Mouse (Mus musculus) MEL (cell line): ENCODE measurements at regions not wholly inside any gene's neighbourhood (a gene's known extent, or its start where the extent isn't known, plus 50 kb on each side); places are given as distances from the start of the nearest gene placed in this dataset.

Source experiments
- DNase-seq: peaks from one replicate; pipeline ENCODE4 v3.0.0; 2011; ENCODE audit warnings: low read depth, low spot score
- H3K27ac ChIP-seq: 2 replicates; pipeline ENCODE4 v1.5.1; 2012; ENCODE audit warnings: low read depth, mild to moderate bottlenecking, control low read depth, low read length, moderate library complexity; ENCODE audit not compliant: control insufficient read depth
- H3K27me3 ChIP-seq, 2 experiments: fragments of 150-350 bp in 1 of 2; sonication (generic) in 1 of 2; 2 replicates each; pipeline ENCODE4 v1.6.1; 2012; ENCODE audit warnings: low read length in 2 of 2, mild to moderate bottlenecking in 2 of 2, improper control_type of control experiment in 1 of 2, moderate library complexity in 1 of 2; ENCODE audit not compliant: insufficient read depth in 2 of 2, control insufficient read depth in 1 of 2
- H3K36me3 ChIP-seq, 2 experiments: 2 replicates each; pipeline ENCODE4 v1.6.1; 2012 to 2014; ENCODE audit warnings: low read length in 2 of 2, improper control_type of control experiment in 1 of 2, inconsistent platforms in 1 of 2, mild to moderate bottlenecking in 1 of 2; ENCODE audit not compliant: insufficient read depth in 2 of 2, control insufficient read depth in 1 of 2
- H3K4me1 ChIP-seq, 2 experiments: fragments of 150-350 bp in 1 of 2; sonication (generic) in 1 of 2; 2 replicates each; pipeline ENCODE4 v1.6.1; 2012; ENCODE audit warnings: low read length in 2 of 2, improper control_type of control experiment in 1 of 2, mild to moderate bottlenecking in 1 of 2; ENCODE audit not compliant: insufficient read depth in 2 of 2, control insufficient read depth in 1 of 2
- H3K4me3 ChIP-seq, 2 experiments: fragments of 150-350 bp in 1 of 2; sonication (generic) in 1 of 2; 2 replicates each; pipeline ENCODE4 v1.5.1; 2012; ENCODE audit warnings: low read depth in 2 of 2, low read length in 2 of 2, mild to moderate bottlenecking in 2 of 2, moderate library complexity in 2 of 2, control low read depth in 1 of 2, improper control_type of control experiment in 1 of 2; ENCODE audit not compliant: control insufficient read depth in 1 of 2, insufficient read depth in 1 of 2
- H3K79me2 ChIP-seq: 2 replicates; pipeline ENCODE4 v1.6.1; 2012; ENCODE audit warnings: mild to moderate bottlenecking, low read length, moderate library complexity; ENCODE audit not compliant: control insufficient read depth, poor library complexity, insufficient read depth
- H3K9ac ChIP-seq: 2 replicates; pipeline ENCODE4 v1.6.1; 2012; ENCODE audit warnings: low read depth, mild to moderate bottlenecking, control low read depth, low read length, moderate library complexity; ENCODE audit not compliant: control insufficient read depth, poor library complexity, severe bottlenecking
- H3K9me3 ChIP-seq: fragments of 150-350 bp; sonication (generic); replicated peaks from 2 replicates; pipeline ENCODE4 v1.6.1; 2012; ENCODE audit warnings: mild to moderate bottlenecking, low read length, improper control_type of control experiment, moderate library complexity; ENCODE audit not compliant: insufficient read depth
- BHLHE40 ChIP-seq: IDR thresholded peaks from 2 replicates; pipeline ENCODE4 v1.6.1; 2012; ENCODE audit warnings: low read depth, mild to moderate bottlenecking, inconsistent platforms, low read length, improper control_type of control experiment, borderline replicate concordance
- CHD1 ChIP-seq: IDR thresholded peaks from 2 replicates; pipeline ENCODE4 v1.6.1; 2012; ENCODE audit warnings: low read depth, mild to moderate bottlenecking, inconsistent platforms, low read length, improper control_type of control experiment
- CTCF ChIP-seq, 3 experiments: IDR thresholded peaks in 2 of 3; conservative IDR thresholded peaks in 1 of 3; 2 replicates each; pipeline ENCODE4 v1.5.1; 2011 to 2012; ENCODE audit warnings: low read length in 3 of 3, low read depth in 2 of 3, mild to moderate bottlenecking in 2 of 3, improper control_type of control experiment in 1 of 3, inconsistent platforms in 1 of 3, mixed read lengths in 1 of 3, moderate library complexity in 1 of 3; ENCODE audit not compliant: control insufficient read depth in 1 of 3, insufficient read depth in 1 of 3, poor library complexity in 1 of 3, severe bottlenecking in 1 of 3
- EP300 ChIP-seq, 2 experiments: IDR thresholded peaks; 2 replicates each; pipeline ENCODE4 v1.6.1; 2011; ENCODE audit warnings: improper control_type of control experiment in 2 of 2, low read length in 2 of 2, low read depth in 1 of 2, mild to moderate bottlenecking in 1 of 2
- HCFC1 ChIP-seq: IDR thresholded peaks from 2 replicates; pipeline ENCODE4 v1.6.1; 2012; ENCODE audit warnings: low read depth, mild to moderate bottlenecking, inconsistent platforms, low read length, improper control_type of control experiment, moderate library complexity
- JUND ChIP-seq: IDR thresholded peaks from 2 replicates; pipeline ENCODE4 v1.6.1; 2011; ENCODE audit warnings: low read depth, mild to moderate bottlenecking, improper control_type of control experiment, low read length
- KAT2A ChIP-seq: conservative IDR thresholded peaks from 2 replicates; pipeline ENCODE4 v1.6.1; 2012; ENCODE audit warnings: low read depth, low read length, improper control_type of control experiment, inconsistent platforms
- MAFK ChIP-seq: IDR thresholded peaks from 2 replicates; pipeline ENCODE4 v1.6.1; 2011; ENCODE audit warnings: low read depth, mild to moderate bottlenecking, low read length, improper control_type of control experiment, borderline replicate concordance
- MAX ChIP-seq: IDR thresholded peaks from 2 replicates; pipeline ENCODE4 v1.6.1; 2011; ENCODE audit warnings: low read length, improper control_type of control experiment
- MAZ ChIP-seq: IDR thresholded peaks from 2 replicates; pipeline ENCODE4 v1.6.1; 2012; ENCODE audit warnings: low read depth, mild to moderate bottlenecking, inconsistent platforms, low read length, improper control_type of control experiment
- MEF2A ChIP-seq: IDR thresholded peaks from 2 replicates; pipeline ENCODE4 v1.6.1; 2014; ENCODE audit warnings: low read depth, mild to moderate bottlenecking, inconsistent platforms, low read length, improper control_type of control experiment; ENCODE audit not compliant: poor library complexity, insufficient replicate concordance, severe bottlenecking; ENCODE audit errors: extremely low read depth
- MXI1 ChIP-seq: IDR thresholded peaks from 2 replicates; pipeline ENCODE4 v1.6.1; 2011; ENCODE audit warnings: mild to moderate bottlenecking, low read depth, low read length, improper control_type of control experiment
- MYB ChIP-seq: IDR thresholded peaks from 2 replicates; pipeline ENCODE4 v1.6.1; 2011; ENCODE audit warnings: mild to moderate bottlenecking, low read depth, low read length, improper control_type of control experiment
- MYC ChIP-seq: IDR thresholded peaks from 2 replicates; pipeline ENCODE4 v1.6.1; 2011; ENCODE audit warnings: low read depth, mild to moderate bottlenecking, low read length, improper control_type of control experiment, moderate library complexity
- NELFE ChIP-seq: IDR thresholded peaks from 2 replicates; pipeline ENCODE4 v1.6.1; 2011; ENCODE audit warnings: low read depth, low read length, improper control_type of control experiment
- NRF1 ChIP-seq: IDR thresholded peaks from 2 replicates; pipeline ENCODE4 v1.6.1; 2014; ENCODE audit warnings: low read depth, mild to moderate bottlenecking, inconsistent platforms, low read length, improper control_type of control experiment, moderate library complexity; ENCODE audit not compliant: poor library complexity, insufficient read depth, severe bottlenecking
- POLR2AphosphoS2 ChIP-seq: IDR thresholded peaks from 2 replicates; pipeline ENCODE4 v1.6.1; 2011; ENCODE audit warnings: low read length, improper control_type of control experiment
- POLR2AphosphoS5 ChIP-seq: IDR thresholded peaks from 2 replicates; pipeline ENCODE4 v1.6.1; 2012; ENCODE audit warnings: low read depth, borderline replicate concordance, mild to moderate bottlenecking, inconsistent platforms, low read length, moderate library complexity, mixed read lengths
- RAD21 ChIP-seq: IDR thresholded peaks from 2 replicates; pipeline ENCODE4 v1.6.1; 2011; ENCODE audit warnings: mild to moderate bottlenecking, low read depth, low read length, improper control_type of control experiment
- RCOR1 ChIP-seq: IDR thresholded peaks from 2 replicates; pipeline ENCODE4 v1.6.1; 2012; ENCODE audit warnings: low read depth, mild to moderate bottlenecking, inconsistent platforms, low read length, improper control_type of control experiment
- SMC3 ChIP-seq: IDR thresholded peaks from 2 replicates; pipeline ENCODE4 v1.6.1; 2011; ENCODE audit warnings: low read depth, low read length, improper control_type of control experiment
- TAL1 ChIP-seq: IDR thresholded peaks from 2 replicates; pipeline ENCODE4 v1.6.1; 2012; ENCODE audit warnings: mild to moderate bottlenecking, inconsistent platforms, low read length, moderate library complexity, mixed read lengths
- TCF12 ChIP-seq: IDR thresholded peaks from 2 replicates; pipeline ENCODE4 v1.6.1; 2014; ENCODE audit warnings: low read depth, mild to moderate bottlenecking, inconsistent platforms, low read length, improper control_type of control experiment, moderate library complexity
- UBTF ChIP-seq: IDR thresholded peaks from 2 replicates; pipeline ENCODE4 v1.6.1; 2012; ENCODE audit warnings: low read depth, mild to moderate bottlenecking, inconsistent platforms, low read length, improper control_type of control experiment, moderate library complexity, borderline replicate concordance; ENCODE audit not compliant: insufficient read depth
- USF1 ChIP-seq: IDR thresholded peaks from 2 replicates; pipeline ENCODE4 v1.6.1; 2014; ENCODE audit warnings: low read depth, mild to moderate bottlenecking, inconsistent platforms, low read length, improper control_type of control experiment, moderate library complexity
- USF2 ChIP-seq, 2 experiments: IDR thresholded peaks; 2 replicates each; pipeline ENCODE4 v1.6.1; 2011 to 2012; ENCODE audit warnings: improper control_type of control experiment in 2 of 2, low read length in 2 of 2, borderline replicate concordance in 1 of 2, inconsistent platforms in 1 of 2, low read depth in 1 of 2, mild to moderate bottlenecking in 1 of 2; ENCODE audit not compliant: insufficient read depth in 1 of 2
- ZC3H11A ChIP-seq: IDR thresholded peaks from 2 replicates; pipeline ENCODE4 v1.6.1; 2012; ENCODE audit warnings: low read depth, mild to moderate bottlenecking, inconsistent platforms, low read length, improper control_type of control experiment
- ZMIZ1 ChIP-seq: IDR thresholded peaks from 2 replicates; pipeline ENCODE4 v1.6.1; 2012; ENCODE audit warnings: low read depth, mild to moderate bottlenecking, inconsistent platforms, low read length, improper control_type of control experiment, moderate library complexity
- ZNF384 ChIP-seq: IDR thresholded peaks from 2 replicates; pipeline ENCODE4 v1.6.1; 2012; ENCODE audit warnings: low read depth, mild to moderate bottlenecking, inconsistent platforms, low read length, improper control_type of control experiment

DNA sequence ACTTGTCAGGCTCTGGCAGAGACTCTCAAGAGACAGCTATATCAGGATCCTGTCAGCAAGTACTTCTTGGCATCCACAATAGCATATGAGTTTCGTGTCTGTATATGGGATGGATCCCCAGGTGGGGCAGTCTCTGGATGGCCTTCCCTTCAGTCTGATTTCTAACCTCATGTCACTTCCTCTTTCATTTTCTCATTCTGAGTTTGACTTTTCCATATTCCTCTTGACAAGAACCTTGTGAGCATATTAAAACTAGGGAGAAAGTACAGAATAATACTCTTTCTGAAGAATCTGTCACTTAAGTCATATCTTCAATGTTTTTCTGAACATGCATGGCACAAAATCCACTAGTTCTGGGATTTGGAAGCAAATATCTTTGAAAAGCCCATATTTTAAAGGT lies 583.3 kb upstream of the Zfp960 start:
- Histone ChIP-seq H3K4me3 (peak overlapping the region in 1 of 2 experiments; percentile 54; a peak in 2 of 4 replicates), H3K27me3 (no peaks in the 10 kb centered on the region), H3K36me3 (peaks cover 0 to 24% of the 10 kb centered on the region in 2 experiments; a peak in 2 of 4 replicates), H3K9ac (no peak overlapping the region), H3K27ac (no peak overlapping the region), H3K4me1 (peaks cover 0 to 16% of the 10 kb centered on the region in 2 experiments; a peak in 2 of 4 replicates), H3K79me2 (no peaks in the 10 kb centered on the region), H3K9me3 (no peaks in the 10 kb centered on the region)
- TF ChIP-seq MAZ (no peak), USF1 (no peak), EP300 (IDR thresholded peaks at IDR 0.05; ENCODE audit: low read depth in 1 of 2, low read length in 2 of 2) (no peak), KAT2A (no peak), NRF1 (no peak), TCF12 (no peak), POLR2AphosphoS5 (no peak), ZC3H11A (no peak), MYC (no peak), MAX (no peak), BHLHE40 (no peak), NELFE (no peak), USF2 (IDR thresholded peaks at IDR 0.05; ENCODE audit: borderline replicate concordance in 1 of 2, insufficient read depth in 1 of 2, low read depth in 1 of 2, low read length in 2 of 2) (no peak), HCFC1 (no peak), JUND (no peak), MEF2A (no peak), CHD1 (no peak), MXI1 (no peak), CTCF (IDR thresholded peaks at IDR 0.05 in 2 of 3, conservative IDR thresholded peaks at IDR 0.05 in 1 of 3; ENCODE audit: control insufficient read depth in 1 of 3, insufficient read depth in 1 of 3, low read depth in 2 of 3, low read length in 3 of 3, poor library complexity in 1 of 3, severe bottlenecking in 1 of 3) (no peak)
- DNase-seq: peak; percentile 45

DNA sequence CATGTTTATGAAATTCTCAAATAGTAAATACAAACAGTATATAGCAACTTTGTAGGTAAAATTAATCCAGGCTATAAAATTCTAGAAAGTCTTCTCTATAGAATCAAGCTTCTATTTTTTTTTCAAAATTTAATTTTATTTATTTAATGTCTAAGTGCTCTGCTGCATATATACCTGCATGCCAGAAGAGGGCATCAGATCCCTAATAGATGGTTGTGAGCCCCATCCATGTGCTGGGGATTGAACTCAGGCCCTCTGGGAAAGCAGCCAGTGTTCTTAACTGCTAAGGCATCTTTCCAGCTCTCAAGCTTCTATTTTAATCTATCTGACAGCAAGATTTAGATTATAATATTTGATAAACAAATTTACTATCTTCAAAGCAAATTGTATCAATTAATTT lies 602.7 kb upstream of the Zfp960 start:
- H3K4me3 ChIP-seq: no peak overlapping the region
- no peaks in the 10 kb centered on the region for H3K36me3 ChIP-seq
- no peaks in the 10 kb centered on the region for H3K27me3 ChIP-seq
- H3K79me2 ChIP-seq: no peaks in the 10 kb centered on the region
- H3K27ac ChIP-seq: no peak overlapping the region
- no peaks in the 10 kb centered on the region for H3K4me1 ChIP-seq
- DNase-seq: peak; percentile 38
- no peak overlapping the region for H3K9ac ChIP-seq
- H3K9me3 ChIP-seq: no peaks in the 10 kb centered on the region
- TF ChIP-seq MAFK: no peak
- no peak for TF ChIP-seq HCFC1
- TF ChIP-seq NRF1: no peak
- TF ChIP-seq RAD21: peak; percentile 65
- no peak for TF ChIP-seq USF2 (IDR thresholded peaks at IDR 0.05; ENCODE audit: borderline replicate concordance in 1 of 2, insufficient read depth in 1 of 2, low read depth in 1 of 2, low read length in 2 of 2)
- TF ChIP-seq ZC3H11A: peak; percentile 61
- TF ChIP-seq JUND: no peak
- no peak for TF ChIP-seq MXI1
- no peak for TF ChIP-seq TAL1
- no peak for TF ChIP-seq UBTF
- no peak for TF ChIP-seq ZMIZ1
- TF ChIP-seq CTCF (IDR thresholded peaks at IDR 0.05 in 2 of 3, conservative IDR thresholded peaks at IDR 0.05 in 1 of 3; ENCODE audit: control insufficient read depth in 1 of 3, insufficient read depth in 1 of 3, low read depth in 2 of 3, low read length in 3 of 3, poor library complexity in 1 of 3, severe bottlenecking in 1 of 3): peak; percentile 9 to 46 (median 33); a peak in 4 of 6 replicates
- no peak for TF ChIP-seq MYC
- no peak for TF ChIP-seq ZNF384
- TF ChIP-seq KAT2A: no peak
- no peak for TF ChIP-seq POLR2AphosphoS5
- TF ChIP-seq MYB: no peak
- TF ChIP-seq TCF12: no peak
- TF ChIP-seq RCOR1: no peak
- TF ChIP-seq POLR2AphosphoS2: no peak
- peak; percentile 56 for TF ChIP-seq SMC3
